Mouse (Mus musculus): ENCODE data around the gene Tspan33.
"Not testable (repeated sequence)": the region's sequence is repeated elsewhere in the genome, so short reads cannot be mapped to it uniquely, and the experiment has no call there.

The Tspan33 gene

DNA sequence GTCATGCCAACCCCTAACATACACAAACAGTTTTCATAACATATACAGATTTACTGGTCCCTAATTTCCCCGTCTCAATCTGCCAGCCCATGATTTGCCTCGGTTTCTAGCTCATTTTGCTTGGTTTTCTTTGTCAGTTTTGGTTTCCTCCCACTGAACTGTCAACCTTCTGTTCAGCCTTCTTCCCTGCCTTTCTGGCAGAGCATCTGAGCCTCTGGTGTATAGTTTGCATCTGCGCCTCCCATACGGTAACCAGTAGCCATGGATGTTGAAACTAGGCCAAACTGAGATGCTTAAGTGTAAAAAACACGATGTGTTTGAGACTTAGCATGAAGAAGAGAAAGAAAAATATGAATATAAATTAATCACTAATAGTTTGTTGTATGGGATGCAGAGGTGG lies 62.0 kb downstream of the Tspan33 start:
- DNase-seq (ENCODE audit: low spot score) = no peak

DNA sequence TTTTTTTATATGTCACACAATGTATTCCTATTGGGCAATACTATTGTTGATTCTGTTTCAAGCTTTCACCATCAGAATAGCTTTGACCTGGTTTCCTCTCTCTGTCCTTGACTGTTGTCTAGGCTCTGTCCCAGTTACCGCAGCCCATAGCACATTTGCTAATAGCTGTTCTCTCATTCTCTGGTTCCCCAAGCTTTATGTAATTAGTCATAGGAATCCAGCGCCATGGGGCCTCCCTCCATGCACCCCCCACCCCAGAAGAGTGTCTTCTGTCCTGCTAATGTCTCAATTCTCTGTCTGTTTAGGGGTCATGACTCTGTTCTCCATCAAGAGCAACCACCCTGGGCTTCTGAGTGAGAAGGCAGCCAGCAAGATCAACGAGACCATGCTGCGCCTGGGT lies 62.5 kb downstream of the Tspan33 start:
- no peak for DNase-seq (ENCODE audit: low spot score)

DNA sequence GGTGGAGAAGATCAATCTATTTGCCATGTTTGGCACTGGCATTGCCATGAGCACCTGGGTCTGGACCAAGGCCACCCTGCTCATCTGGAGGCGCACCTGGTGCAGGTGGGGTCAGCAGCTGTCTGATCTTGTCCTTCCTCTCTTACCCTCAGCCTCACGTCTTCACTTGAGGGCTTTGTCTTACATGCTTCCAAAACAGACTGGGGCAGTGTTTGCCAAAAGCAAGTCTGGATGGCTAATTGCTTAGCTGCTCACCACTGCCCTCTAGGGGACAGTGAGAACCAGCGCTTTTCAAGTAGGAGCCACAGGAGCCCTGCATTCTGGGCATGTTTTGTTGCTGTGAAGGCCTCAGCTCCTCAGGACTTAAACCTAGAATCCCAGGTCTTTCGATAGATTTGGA lies 64.4 kb downstream of the Tspan33 start:
- peak; percentile 73 for DNase-seq (ENCODE audit: low spot score)

DNA sequence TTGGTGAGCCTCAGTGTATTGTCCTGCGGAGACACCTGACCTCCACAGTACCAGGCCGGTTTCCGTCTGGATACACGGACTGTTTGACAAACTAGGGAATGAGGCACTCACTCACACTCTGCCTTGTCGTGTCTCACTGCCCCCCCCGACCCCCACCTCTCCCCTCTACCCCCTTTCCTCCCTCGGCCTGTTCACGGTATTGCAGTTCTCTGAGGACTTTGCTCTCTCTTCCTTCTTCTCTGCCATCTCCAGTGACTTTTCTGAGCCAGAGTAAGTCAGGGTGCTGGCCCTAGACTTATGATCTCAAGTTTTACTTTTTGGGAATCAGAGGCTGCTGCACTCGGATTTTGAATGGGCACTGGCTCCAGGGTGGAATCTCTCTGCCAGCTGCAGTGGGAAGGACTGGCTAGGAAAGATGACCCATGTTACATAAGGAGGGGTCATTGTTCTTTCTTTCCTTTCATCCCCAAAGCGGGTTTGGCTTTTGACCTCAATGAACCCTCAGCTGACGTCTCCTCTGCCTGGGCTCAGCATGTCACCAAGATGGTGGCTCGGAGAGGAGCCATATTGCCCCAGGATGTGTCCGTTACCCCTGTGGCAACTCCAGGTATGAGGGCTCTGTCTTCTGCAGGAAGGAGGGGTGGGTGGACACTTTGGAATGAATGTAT lies 65.1 kb downstream of the Tspan33 start:
- no peak for DNase-seq (ENCODE audit: low spot score)

DNA sequence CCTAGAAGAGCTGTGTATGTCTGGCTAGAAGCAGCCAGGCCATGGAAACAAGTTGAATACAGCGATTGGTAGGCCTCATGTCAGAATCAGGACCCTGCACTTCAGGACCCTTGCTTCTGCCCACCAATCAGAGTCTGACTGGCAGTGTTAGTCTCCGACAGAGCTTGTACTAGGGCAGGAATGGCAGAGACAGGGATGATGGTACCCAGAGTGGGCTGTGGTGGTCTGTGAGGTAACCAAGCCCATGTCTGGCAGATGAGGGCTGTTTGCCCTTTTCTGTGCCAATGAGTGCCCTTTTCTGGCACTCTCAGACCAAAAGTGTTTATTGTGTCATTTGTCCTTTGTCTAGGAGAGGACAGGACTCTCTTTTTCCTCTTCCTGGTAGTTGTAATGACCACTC lies 66.4 kb downstream of the Tspan33 start:
- DNase-seq (ENCODE audit: low spot score) = not testable (repeated sequence)

DNA sequence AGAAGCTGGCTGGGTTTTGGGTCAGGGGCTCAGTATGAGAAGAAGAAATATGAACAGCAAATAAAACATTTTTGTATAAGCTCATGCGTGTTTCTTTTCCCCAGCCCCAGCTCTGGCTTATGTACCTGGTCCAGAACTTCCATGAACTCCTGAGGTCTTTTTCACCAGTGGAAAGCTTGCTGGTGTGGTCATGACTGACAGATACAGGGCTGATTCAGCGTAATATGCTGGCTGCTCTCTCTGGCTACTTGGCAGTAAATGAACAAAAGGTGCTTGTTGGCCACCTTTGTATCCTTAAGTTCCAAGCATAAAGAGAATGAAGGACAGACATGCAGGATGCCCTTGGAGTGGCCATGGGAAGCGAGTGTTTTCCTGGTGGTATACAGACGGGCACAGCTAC lies 67.3 kb downstream of the Tspan33 start:
- DNase-seq (ENCODE audit: low spot score) = no peak

DNA sequence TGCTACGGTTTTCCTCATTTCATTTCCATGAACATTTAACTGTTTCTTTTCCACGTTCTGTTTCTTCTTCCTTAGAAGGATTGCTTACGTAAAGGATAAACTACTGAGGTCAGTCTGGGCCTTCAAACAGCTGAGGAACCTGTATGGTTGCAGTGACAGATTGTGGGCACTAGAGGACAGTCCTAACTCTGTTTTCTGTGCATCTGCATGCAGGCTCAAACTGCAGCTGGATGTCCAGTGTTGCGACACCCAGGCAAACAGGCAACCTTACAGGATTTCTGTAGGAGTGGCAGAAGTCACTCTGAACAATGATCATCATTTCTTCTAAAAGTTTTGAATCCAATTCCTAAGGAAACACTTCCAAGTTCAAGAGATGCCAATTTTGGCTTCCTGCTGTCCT lies 68.5 kb downstream of the Tspan33 start:
- no peak for DNase-seq (ENCODE audit: low spot score)

DNA sequence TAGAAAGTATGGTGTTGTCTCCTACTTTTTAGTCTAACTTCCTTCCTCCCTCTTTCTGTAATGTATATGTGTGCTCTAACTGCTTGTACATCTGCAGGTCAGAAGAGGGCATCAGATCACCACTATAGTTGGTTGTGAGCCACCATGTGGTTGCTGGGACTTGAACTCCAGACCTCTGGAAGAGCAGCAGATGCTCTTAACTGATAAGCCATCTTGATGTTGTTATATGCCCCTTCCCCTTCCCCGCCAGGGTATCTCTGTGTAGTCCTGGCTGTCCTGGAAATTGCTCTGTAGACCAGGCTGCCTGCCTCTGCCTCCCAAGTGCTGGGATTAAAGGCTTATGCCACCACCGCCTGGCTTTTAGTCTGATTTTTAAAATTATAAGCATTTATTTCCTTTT lies 72.9 kb downstream of the Tspan33 start:
- no peak for DNase-seq (ENCODE audit: low spot score)

Measured in urinary bladder, postnatal 25 days (tissue).